Mouse (Mus musculus) embryonic facial prominence, embryonic 10.5 days (tissue): ENCODE measurements around the gene Gm9972. TPM values are rescaled to one million over a fixed set of nuclear protein-coding genes. Genes with fewer than 3 reads are reported as not detected.

ENCODE experiments used
- DNase-seq: peaks from one replicate; pipeline ENCODE4 v3.0.0-alpha.2; 2017; ENCODE audit warnings: low spot score
- H3K27ac ChIP-seq: fragments of 300-500 bp; sonication (generic); replicated peaks from 2 replicates; pipeline ENCODE4 v1.5.1; 2016; ENCODE audit warnings: mild to moderate bottlenecking
- H3K27me3 ChIP-seq: fragments of 300-500 bp; sonication (generic); replicated peaks from 2 replicates; pipeline ENCODE4 v1.6.1; 2016; ENCODE audit warnings: low read depth, mild to moderate bottlenecking; ENCODE audit not compliant: poor library complexity, severe bottlenecking
- H3K36me3 ChIP-seq: fragments of 300-500 bp; sonication (generic); replicated peaks from 2 replicates; pipeline ENCODE4 v1.6.1; 2016; ENCODE audit warnings: mild to moderate bottlenecking, moderate library complexity
- H3K4me1 ChIP-seq: fragments of 300-500 bp; sonication (generic); 2 replicates; pipeline ENCODE4 v1.6.1; 2016
- H3K4me3 ChIP-seq: fragments of 300-500 bp; sonication (generic); 2 replicates; pipeline ENCODE4 v1.5.1; 2016; ENCODE audit warnings: mild to moderate bottlenecking, moderate library complexity
- H3K9me3 ChIP-seq: fragments of 300-500 bp; sonication (generic); 2 replicates; pipeline ENCODE4 v1.6.1; 2016; ENCODE audit warnings: mild to moderate bottlenecking
- WGBS: fragments of 180-500 bp; shearing (Covaris S2); methylation state at CpG from one replicate; pipeline ENCODE4 v1.1.7; 2016; 5-methylcytosine and 5-hydroxymethylcytosine counted together
- polyA plus RNA-seq: library from polyadenylated mRNA; unstranded; fragments of >200 nt; fragmentation: Nextera tagmentation; extraction: Ambion mirVana; gene quantifications from 2 replicates; pipeline ENCODE4 v1.2.1, GENCODE M21; 2016

The Gm9972 gene
- polyA plus RNA-seq: not detected in 2 replicates

DNA sequence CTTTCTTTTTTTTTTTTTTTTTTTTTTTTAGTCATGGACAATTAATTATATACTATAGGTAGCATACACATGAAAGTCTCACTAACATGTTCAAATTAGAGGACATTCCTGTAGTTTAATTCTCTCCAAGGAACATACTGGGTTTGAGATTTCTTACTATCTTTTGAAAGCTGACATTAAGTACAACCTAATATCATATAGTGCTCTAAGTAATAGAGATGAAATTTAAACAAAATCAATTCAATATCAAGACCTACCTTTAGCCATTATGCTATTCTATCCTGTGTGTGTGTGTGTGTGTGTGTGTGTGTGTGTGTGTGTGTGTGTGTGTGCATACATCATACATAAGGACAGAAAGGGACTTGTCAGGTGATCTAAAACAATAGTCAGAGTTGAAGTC, at the start of gene Gm9972:
TSS of gene Gm9972 (plus strand) at position 301 of the 400 bp plus-strand sequence.
- Histone ChIP-seq H3K27ac (no peak within 1 kb of the TSS), H3K4me3 (no peak within 1 kb of the TSS), H3K9me3 (no peaks in the 10 kb centered on the region)

GRCm38 (mm10) chr11:42999188-42999587, 36.4 kb upstream of the Gm9972 start:
- Histone ChIP-seq H3K27ac (no peak overlapping the region), H3K9me3 (no peaks in the 10 kb centered on the region), H3K36me3 (no peaks in the 10 kb centered on the region), H3K4me3 (no peak overlapping the region), H3K27me3 (no peaks in the 10 kb centered on the region), H3K4me1 (no peaks in the 10 kb centered on the region)
- WGBS: 60% methylated on average over 3 of the region's 3 CpGs
- peak; percentile 11 for DNase-seq

More for the DNA sequence above, at the start of gene Gm9972:
- Histone ChIP-seq H3K36me3 (no peaks in the 10 kb centered on the region), H3K4me1 (no peaks in the 10 kb centered on the region), H3K27me3 (no peaks in the 10 kb centered on the region)
- DNase-seq: no peak

- H3K4me3 ChIP-seq: no peak overlapping the region
- no peaks in the 10 kb centered on the region for H3K36me3 ChIP-seq
- H3K27me3 ChIP-seq: no peaks in the 10 kb centered on the region
- H3K27ac ChIP-seq: no peak overlapping the region
- 51% methylated on average over 2 of the region's 2 CpGs for WGBS
- no peaks in the 10 kb centered on the region for H3K4me1 ChIP-seq
- no peaks in the 10 kb centered on the region for H3K9me3 ChIP-seq
- no peak for DNase-seq
Measured at GRCm38 (mm10) chr11:43011941-43012340, 23.6 kb upstream of the Gm9972 start.

DNA sequence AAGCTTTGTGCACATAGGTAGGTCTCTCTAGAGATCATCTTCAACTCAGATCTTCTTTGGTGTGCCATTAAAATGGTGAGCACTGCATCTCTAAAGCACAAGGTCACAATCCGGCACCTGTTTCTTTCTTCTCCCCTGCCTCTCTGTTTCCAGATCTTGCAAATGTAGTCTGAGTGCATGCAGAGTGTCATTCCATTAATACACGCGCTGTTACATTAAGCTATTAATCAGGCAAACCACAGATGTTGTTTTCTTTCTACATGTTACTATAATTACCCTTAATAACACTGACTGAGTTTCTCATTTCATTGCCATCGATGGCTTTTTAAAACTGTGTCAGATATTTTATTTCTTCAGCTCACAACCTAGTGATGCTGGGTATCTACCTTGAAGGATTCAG, 22.6 kb upstream of the Gm9972 start:
- no peak for DNase-seq
- H3K27ac ChIP-seq: no peak overlapping the region
- no peak overlapping the region for H3K4me3 ChIP-seq
- no peaks in the 10 kb centered on the region for H3K4me1 ChIP-seq
- no peaks in the 10 kb centered on the region for H3K27me3 ChIP-seq
- H3K9me3 ChIP-seq: no peaks in the 10 kb centered on the region
- WGBS: 80% methylated on average over 4 of the region's 4 CpGs
- H3K36me3 ChIP-seq: no peaks in the 10 kb centered on the region

GRCm38 (mm10) chr11:43023109-43023688, 12.3 kb upstream of the Gm9972 start:
- Histone ChIP-seq H3K27ac (no peak overlapping the region), H3K27me3 (no peaks in the 10 kb centered on the region), H3K4me3 (no peak overlapping the region), H3K4me1 (no peaks in the 10 kb centered on the region), H3K36me3 (no peaks in the 10 kb centered on the region), H3K9me3 (no peaks in the 10 kb centered on the region)
- DNase-seq: no peak

- H3K4me3 ChIP-seq: no peak overlapping the region
- no peaks in the 10 kb centered on the region for H3K36me3 ChIP-seq
- H3K27ac ChIP-seq: no peak overlapping the region
- no peaks in the 10 kb centered on the region for H3K4me1 ChIP-seq
- DNase-seq: no peak
- no peaks in the 10 kb centered on the region for H3K27me3 ChIP-seq
- H3K9me3 ChIP-seq: no peaks in the 10 kb centered on the region
- 70% methylated on average over 1 of the region's 1 CpGs for WGBS
Measured at GRCm38 (mm10) chr11:43029813-43030212, 5.7 kb upstream of the Gm9972 start.

- Histone ChIP-seq H3K4me3 (no peak overlapping the region), H3K36me3 (no peaks in the 10 kb centered on the region), H3K4me1 (no peaks in the 10 kb centered on the region), H3K27me3 (no peaks in the 10 kb centered on the region), H3K27ac (no peak overlapping the region), H3K9me3 (no peaks in the 10 kb centered on the region)
- DNase-seq: no peak
- WGBS: 76% methylated on average over 4 of the region's 4 CpGs
Measured at GRCm38 (mm10) chr11:43032141-43032540, 3.4 kb upstream of the Gm9972 start.

GRCm38 (mm10) chr11:43045871-43046548, 10.5 kb downstream of the Gm9972 start:
- Histone ChIP-seq H3K4me1 (no peaks in the 10 kb centered on the region), H3K36me3 (no peaks in the 10 kb centered on the region), H3K27me3 (no peaks in the 10 kb centered on the region), H3K4me3 (no peak overlapping the region), H3K9me3 (no peaks in the 10 kb centered on the region), H3K27ac (no peak overlapping the region)
- WGBS: 93% methylated on average over 3 of the region's 3 CpGs
- no peak for DNase-seq

DNA sequence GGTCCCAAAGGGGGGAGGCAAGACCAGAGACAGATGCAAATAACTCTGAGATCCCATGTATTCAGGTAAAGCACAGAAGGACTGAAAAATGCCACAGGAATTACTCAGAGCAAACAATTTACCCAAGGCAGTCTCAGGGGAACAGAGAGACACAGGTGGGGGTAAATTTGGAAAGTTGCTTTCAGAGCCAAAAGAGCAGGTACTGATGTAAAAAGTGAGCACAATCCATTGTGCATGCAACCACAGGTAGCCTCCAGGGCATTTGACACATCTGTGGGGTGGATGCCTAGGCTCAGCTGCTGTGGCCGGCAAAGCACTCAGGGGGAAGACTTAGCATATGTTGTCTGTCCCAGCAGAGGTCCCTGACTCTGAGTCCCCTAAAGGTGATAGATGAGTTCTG, 13.8 kb downstream of the Gm9972 start:
- Histone ChIP-seq H3K36me3 (no peaks in the 10 kb centered on the region), H3K27me3 (no peaks in the 10 kb centered on the region), H3K4me1 (no peaks in the 10 kb centered on the region), H3K4me3 (no peak overlapping the region), H3K9me3 (no peaks in the 10 kb centered on the region), H3K27ac (no peak overlapping the region)
- WGBS: 48% methylated on average over 1 of the region's 1 CpGs
- DNase-seq: no peak

DNA sequence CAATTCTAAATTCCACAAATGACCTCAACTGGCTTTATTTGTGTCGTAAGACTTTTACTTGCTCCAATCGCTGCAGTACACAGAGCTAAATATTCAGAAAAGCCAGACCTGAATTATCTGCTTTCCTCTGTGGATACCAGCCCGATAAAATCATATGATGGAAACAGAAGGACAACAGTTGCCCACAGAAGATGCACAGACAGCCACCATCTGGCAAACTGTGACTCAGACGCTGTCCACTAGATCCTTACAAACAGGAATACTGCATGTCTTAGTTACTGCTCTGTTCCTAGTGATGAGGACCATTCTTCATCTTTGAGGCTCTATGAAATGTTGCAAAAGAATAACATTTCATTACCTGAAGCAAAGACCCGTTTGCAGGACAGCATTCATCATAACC, 19.4 kb downstream of the Gm9972 start:
- Histone ChIP-seq H3K4me3 (no peak overlapping the region), H3K9me3 (no peaks in the 10 kb centered on the region), H3K27ac (no peak overlapping the region), H3K4me1 (no peaks in the 10 kb centered on the region), H3K36me3 (no peaks in the 10 kb centered on the region), H3K27me3 (no peaks in the 10 kb centered on the region)
- DNase-seq: no peak
- WGBS: 89% methylated on average over 5 of the region's 5 CpGs

DNA sequence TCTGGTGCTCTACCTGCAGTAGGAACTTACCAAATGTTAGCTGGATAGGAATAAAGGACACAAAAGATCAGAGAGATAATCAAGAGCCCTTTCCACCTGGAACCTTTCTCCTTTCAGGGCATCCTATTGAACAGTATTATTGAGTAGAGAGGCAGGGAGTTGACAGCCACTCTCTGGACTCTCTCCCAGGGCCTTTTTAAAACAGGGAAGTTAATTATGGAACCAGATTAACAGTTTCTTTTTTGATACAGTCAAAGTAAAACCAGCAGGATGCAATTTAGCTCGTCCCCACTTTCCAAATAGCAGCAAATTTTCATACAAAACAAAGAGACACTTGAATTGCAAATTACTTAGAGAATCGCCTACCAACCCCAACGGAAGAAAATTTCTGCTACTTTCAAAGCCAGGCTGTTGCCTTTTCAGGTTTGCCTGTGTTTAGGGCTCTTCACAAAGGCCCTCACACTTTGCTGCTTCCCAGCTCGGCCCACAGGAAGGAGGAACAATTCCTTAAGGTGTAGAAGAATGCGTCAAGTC, 24.0 kb downstream of the Gm9972 start:
- no peak overlapping the region for H3K27ac ChIP-seq
- H3K4me1 ChIP-seq: no peaks in the 10 kb centered on the region
- no peaks in the 10 kb centered on the region for H3K27me3 ChIP-seq
- no peaks in the 10 kb centered on the region for H3K9me3 ChIP-seq
- no peak overlapping the region for H3K4me3 ChIP-seq
- H3K36me3 ChIP-seq: no peaks in the 10 kb centered on the region
- whole genome bisulfite sequencing: 28% methylated on average over 5 of the region's 5 CpGs
- no peak for DNase-seq

- Histone ChIP-seq H3K27ac (no peak overlapping the region), H3K4me3 (no peak overlapping the region), H3K27me3 (no peaks in the 10 kb centered on the region), H3K36me3 (no peaks in the 10 kb centered on the region), H3K4me1 (no peaks in the 10 kb centered on the region), H3K9me3 (no peaks in the 10 kb centered on the region)
- WGBS: 79% methylated on average over 3 of the region's 3 CpGs
- no peak for DNase-seq
Measured at GRCm38 (mm10) chr11:43062286-43062685, 26.7 kb downstream of the Gm9972 start.

DNA sequence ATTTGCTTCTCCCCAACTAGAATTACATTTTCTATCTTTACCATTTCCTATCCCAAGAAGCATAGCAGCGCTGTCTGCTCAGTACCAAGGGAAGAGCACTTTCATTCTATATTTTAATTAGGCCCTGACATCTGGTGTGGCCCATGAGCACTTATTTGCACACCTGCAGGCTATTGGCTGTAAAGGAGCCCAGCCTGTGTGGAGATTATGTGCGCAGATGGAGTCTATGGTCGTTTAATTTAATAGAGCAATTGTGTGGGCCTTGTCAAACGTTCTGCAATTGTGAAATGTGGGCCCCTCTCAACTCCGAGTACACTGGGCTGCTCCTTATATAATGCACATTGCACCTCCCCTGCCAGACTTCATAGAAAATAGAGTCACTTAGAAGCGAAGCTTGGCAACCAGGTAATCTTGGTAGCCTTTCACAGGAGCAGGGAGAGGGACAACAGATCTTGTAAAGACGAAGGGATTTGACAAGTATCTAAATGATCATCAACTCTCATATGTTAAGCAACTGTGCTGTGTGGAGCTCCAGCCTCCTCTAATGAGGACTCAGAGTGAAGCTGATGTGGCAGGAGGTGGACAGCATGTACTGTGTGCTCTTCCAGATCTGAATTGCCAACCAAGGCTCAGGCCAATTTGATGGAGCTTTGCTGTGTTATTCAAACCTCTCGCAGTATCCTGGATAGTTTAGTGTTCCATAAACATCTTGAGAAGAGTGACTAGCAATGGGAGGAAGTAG, 50.9 kb downstream of the Gm9972 start:
- DNase-seq: no peak
- Histone ChIP-seq H3K27me3 (no peaks in the 10 kb centered on the region), H3K4me1 (no peaks in the 10 kb centered on the region), H3K27ac (no peak overlapping the region), H3K4me3 (no peak overlapping the region), H3K36me3 (no peaks in the 10 kb centered on the region), H3K9me3 (no peaks in the 10 kb centered on the region)
- WGBS: 81% methylated on average over 8 of the region's 8 CpGs
